Mouse (Mus musculus): ENCODE results near the gene Rpl36a. TPM values are rescaled to one million over a fixed set of nuclear protein-coding genes. Genes with fewer than 3 reads are reported as not detected.
"Not testable (repeated sequence)": the region's sequence is repeated elsewhere in the genome, so short reads cannot be mapped to it uniquely, and the experiment has no call there.

Rpl36a gene
- polyA plus RNA-seq (2012; rRNA removed), result 141 and 203 TPM in 2 replicates

DNA sequence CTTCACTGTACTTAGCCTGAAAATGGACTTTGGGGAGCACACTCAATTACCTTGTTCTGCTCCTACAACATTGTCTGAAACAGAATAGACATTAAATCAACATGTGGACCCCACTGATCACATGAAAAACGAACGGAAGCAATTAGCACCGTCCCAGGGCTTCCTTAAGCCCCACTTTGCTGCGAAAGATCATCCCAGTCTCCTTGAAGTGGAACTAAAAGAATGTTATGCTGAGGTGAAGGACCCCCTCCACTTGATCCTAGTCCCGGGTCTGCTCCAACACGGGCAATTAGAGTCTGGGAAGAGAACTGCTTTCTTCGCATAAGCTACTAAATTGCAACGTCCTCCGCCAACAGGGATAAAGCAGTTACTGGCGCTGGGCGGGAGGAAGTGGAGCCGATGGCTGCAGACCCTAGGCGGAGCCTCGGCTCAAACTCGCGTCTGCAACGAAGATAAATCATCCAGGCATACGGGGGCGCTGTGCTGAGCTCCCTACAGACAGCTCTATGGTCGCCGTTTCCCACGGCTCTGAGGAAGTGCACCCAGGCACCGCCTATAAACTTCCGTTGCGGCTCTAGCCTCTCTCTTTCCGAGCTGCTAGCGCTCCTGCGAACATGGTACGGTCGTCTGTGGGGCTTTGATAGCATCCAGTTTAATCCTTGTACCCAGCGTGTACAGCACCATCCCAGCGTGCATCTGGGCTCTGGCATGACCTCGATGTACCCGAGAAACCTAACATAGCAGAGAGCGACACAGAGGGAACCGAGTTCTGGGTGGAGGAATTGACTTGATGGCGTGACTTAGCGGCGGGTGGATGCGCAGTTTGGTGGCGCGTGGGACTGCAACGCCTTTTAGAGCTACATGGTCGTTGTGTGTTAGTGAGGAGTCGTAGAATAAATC, at the start of gene Rpl36a:
Rpl36a (plus strand) TSS at position 552 of the 900 bp plus-strand sequence.
- WGBS, result 15% methylated on average over 45 of the region's 45 CpGs
- DNase-seq (ENCODE audit: low read depth, low spot score), result peak; percentile 46

DNA sequence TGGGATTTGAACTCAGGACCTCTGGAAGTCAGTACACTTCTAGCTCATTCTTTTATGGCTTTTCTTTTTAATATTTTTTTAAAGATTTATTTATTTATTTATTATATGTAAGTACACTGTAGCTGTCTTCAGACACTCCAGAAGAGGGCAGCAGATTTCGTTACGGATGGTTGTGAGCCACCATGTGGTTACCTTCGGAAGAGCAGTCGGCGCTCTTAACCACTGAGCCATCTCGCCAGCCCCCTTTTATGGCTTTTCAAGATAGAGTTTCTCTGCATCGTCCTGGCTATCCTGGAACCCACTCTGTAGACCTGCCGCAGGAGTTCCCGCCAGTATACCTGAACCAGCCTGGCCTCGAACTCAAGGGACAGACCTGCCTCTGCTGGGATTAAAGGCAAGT, 45.7 kb upstream of the Rpl36a start:
- 66% methylated on average over 10 of the region's 10 CpGs for WGBS
- not testable (repeated sequence) for DNase-seq (ENCODE audit: low read depth, low spot score)

DNA sequence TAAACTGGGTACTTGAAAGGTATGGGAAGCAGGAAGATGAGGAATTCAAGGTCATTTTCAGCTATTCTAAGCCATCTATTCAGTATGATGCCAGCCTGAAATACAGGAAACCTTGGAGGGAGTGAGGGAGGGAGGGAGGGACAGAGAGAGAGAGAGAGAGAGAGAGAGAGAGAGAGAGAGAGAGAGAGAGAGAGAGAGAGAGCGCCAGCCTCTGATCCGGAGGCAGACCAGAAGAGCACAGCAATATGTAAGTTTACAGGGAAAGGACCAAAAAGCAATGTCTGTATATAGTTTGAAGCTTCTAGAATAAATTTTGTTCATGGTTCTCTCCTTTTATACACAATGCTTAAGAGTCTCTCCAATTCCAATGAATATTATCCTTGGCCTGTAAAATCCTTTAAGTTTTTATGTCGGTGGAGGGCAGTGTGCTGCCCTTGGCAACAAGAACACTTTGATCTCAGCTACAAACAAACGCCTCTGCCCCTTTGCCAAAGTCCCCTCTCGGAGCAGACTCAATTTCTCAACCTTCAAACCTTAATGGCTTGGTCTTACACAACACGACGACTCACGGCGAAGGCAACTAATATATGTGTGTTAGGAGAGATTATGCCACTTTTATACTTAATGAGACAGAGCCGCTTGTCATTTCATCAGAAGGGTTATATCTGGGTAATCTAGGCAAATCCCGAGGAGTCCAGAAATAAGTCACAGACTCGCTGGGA, 44.9 kb upstream of the Rpl36a start:
- WGBS, result 15% methylated on average over 12 of the region's 12 CpGs
- DNase-seq (ENCODE audit: low read depth, low spot score), result no peak

DNA sequence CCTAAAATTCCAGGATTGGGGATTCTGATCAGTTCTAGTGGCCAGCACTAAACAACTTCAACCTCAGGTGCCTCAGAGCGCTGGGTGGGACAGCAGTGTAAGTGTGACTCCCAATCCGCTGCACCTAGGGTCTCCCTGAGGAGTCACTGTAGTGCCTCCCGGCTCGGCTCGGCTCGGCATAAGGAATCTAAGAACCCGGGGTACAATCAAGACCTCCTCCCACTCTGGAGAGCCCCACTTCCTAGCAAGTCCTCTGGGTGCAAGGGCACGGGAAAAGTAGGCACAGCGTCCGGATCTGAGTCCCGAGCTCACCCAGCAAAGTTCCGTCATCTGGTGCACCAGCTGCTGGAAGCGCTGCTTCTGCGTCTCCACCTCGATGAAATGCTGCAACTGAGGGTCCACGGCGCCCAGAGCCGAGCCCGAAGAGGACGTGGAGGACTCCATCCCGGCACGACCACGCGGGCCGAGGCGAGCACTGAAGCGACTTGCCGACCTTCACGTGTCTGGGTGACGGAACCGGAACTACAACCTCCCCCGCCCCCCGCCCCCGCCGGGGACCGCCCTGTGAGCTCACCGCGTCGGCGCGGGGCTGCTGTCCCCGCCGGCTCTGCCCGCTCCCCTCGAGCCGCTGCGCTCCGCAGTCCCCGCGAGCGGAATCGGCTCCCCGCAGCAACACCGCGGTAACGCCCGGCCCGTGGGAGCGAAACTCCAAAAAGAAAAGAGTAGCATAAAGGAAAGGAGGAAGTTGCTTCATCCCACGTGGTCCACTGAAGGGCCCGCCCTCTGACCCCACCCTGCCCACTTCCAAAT, 44.1 kb upstream of the Rpl36a start, which contains the start of gene Timm8a1:
Timm8a1 (minus strand) TSS at position 721 of the 810 bp plus-strand sequence.
- 11% methylated on average over 56 of the region's 61 CpGs for WGBS
- no peak for DNase-seq (ENCODE audit: low read depth, low spot score)

DNA sequence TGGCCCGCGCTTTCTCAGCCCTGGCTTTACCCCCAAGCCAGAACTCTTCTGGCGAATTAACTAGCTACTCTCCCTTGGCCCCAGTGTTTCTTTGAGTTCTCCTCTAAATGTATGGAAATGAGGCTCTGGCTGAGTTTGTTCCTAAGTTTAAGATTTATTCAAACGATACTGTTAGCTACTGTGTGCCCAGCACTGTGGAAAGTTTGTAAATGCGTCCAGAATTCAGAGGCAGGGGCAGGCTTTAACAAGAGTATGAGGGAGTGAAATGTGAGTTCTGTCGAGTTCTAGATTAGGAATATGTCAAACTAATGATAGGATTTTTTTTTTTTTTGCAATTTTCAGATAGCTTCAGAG, 43.5 kb upstream of the Rpl36a start:
- 9% methylated on average over 6 of the region's 6 CpGs for WGBS
- no peak for DNase-seq (ENCODE audit: low read depth, low spot score)

DNA sequence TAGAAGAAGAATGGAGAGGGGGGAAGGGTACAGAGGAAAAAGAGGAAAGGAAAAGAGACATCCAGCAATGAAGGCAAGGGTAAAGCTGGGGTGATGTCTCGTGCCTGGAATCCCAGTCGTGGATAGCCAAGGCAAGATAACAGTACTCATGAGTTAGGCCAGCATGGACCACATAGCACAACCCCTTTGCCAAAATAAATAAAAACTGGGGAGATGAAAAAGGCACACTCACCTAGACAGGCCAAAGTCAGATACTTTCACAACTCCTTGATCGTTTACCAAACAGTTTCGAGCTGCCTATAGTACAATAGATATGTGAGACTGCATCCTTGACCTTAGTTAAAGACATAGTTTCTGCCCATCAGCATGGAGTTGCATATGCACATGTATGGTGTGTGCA, 38.1 kb upstream of the Rpl36a start:
- WGBS, result 86% methylated on average over 4 of the region's 4 CpGs
- no peak for DNase-seq (ENCODE audit: low read depth, low spot score)

DNA sequence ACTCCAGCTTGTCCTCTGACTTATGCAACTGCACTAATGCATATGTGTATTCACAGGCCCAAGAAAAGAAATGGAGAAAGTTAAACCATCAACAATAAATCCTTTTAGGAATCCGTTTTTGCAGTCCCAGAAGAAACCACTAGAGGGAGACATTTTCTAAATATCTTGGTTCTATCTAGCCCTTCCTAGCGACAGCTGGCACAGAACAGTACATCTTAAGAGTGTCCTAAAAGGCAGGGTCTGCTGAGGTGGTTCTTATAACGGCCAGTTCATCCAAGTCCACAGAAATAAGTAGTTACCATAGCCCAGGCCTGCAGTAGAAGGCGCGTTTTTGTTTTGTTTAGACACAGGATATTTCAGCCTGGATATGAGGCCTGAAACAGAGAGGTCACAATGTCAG, 34.6 kb upstream of the Rpl36a start:
- DNase-seq (ENCODE audit: low read depth, low spot score), result no peak
- 28% methylated on average over 5 of the region's 5 CpGs for WGBS

DNA sequence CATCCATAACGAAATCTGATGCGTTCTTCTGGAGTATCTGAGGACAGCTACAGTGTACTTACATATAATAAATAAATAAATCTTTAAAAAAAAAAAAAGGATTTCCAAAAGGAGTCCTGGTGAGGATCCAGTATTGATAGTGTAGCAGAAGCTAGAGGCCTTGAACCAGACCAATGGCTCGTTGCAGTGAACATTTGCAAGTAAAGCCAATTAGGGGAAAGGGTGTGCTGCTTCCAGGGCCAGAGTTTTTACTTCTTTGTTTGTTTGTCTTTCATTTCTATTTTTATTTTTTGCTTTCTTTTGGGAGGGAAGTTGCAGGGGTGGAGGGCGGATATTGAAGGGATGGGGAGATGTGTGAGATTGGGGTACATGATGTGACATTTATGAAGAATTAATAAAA, 32.1 kb upstream of the Rpl36a start:
- no peak for DNase-seq (ENCODE audit: low read depth, low spot score)
- 80% methylated on average over 4 of the region's 4 CpGs for WGBS

DNA sequence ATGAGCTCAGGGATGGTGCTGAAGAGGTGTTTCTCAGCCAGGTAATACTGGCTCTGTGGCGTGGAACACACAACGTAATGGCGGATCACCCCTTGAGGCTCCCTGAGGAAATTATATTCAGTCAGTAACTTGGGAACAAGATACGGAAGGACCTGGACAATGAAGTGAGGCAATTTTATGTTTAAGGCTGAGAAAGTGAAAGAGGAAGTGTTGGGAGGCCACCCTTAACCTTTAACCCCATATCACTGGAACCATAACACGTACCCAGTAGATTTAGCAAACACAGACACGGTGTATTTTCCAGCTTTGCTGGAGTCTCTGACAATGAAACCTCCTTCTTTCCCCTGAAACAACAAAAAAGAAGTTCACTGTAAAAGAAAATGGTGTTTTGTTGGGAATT, 31.0 kb upstream of the Rpl36a start:
- DNase-seq (ENCODE audit: low read depth, low spot score), result no peak
- WGBS, result 45% methylated on average over 6 of the region's 6 CpGs

DNA sequence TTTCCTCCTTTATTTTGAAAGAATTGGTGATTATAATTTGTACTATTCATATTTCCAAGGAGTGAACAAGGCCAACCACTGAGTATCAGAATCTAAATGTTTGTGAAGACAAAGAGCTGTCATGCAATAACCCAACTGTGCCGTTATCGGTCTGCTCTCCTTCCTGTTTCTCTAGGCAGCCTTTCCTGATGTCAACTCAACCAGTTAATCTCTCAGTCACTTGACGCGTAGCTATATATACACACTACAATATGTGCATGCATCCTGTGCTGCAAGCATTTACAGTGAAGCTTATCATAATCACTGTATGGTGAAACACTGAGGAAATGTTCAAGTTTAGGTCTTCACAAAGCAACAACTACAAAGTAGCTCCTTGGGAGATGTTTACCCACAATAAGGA, 21.1 kb upstream of the Rpl36a start:
- no peak for DNase-seq (ENCODE audit: low read depth, low spot score)
- 80% methylated on average over 4 of the region's 4 CpGs for WGBS

DNA sequence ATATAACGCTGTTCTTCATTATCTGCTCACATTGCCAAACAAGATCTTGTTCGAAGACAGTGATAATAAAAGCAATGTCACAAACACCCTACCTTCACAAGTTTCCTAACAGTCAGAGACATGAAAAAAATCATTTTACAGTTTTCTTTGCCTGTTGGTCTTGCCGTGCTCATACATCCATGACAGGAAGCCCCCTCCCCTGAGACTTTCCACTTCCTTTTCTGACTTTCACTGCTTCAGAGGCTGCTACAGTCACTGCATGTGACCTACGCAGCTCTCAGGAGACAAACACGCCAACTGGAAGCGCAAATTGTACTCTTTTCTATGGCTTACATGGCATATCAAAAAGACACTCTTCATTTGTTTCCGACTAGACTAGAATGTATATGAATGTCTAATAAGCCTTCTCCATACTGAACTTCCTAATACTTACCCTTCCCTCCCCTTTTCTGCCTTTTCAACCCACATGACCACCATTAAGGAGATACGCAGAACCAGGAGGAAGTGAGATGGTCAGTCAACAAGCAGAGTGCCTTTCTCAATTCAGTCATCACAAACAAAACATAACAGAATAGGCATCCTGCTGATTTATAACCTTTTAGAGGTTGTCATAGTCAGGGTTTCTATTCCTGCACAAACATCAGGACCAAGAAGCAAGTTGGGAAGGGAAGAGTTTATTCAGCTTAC, 18.8 kb upstream of the Rpl36a start:
- 75% methylated on average over 8 of the region's 8 CpGs for WGBS
- no peak for DNase-seq (ENCODE audit: low read depth, low spot score)

DNA sequence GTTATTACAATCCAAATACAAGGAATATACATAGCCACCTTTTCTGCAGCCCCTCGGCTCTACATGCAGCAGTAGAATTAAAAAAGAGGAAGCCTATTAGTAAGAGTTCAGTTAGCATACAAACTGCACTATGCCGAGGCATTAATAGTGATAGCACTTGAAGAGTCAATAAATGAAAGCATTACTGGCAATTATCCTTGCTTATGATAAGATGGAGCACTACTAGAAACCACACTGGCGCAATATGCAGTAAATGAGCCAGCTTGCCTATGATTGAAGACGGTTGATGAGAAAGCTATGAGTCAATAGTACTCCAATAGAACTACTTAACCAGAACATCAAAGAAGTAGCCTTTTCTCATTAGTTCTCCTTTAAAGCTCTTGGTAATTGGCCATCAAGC, 7.6 kb upstream of the Rpl36a start:
- DNase-seq (ENCODE audit: low read depth, low spot score), result no peak
- 83% methylated on average over 4 of the region's 4 CpGs for WGBS

DNA sequence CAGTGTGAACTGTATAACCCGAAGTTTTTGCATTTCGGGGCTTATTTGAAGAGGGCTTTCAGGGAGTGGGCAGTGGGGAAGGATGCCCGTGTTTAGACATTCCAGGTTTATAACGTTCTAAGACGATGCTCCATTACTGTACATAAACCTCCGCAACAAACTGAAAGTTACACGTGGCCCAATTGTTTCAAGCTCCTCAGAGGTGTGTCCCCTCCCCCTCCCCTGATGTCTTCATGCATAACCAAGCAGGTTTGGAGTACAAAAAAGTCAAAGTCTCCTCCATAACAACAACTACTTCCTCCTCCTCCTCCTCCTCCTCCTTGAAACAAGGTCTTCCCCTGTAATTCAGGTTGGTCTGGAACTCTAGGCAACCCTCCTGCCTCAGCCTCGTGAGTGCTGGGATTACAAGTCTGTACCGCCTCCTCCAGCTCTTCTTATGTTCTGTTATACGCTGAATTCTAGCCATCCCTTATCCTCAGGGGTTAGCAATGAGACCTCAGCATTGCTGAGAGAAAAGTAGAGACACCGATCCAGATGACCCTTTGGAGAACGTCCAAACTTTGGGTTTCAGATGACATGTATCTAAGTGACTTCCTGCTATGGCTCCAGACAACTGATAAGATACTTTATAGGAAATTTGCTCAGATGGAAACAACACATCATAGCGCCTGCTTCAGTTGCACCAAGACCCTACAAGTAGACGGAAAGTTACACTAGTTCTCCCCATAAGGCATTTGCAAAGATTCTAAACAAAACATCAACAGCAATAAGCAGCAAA, 4.7 kb upstream of the Rpl36a start:
- DNase-seq (ENCODE audit: low read depth, low spot score), result no peak
- WGBS, result 81% methylated on average over 14 of the region's 14 CpGs

DNA sequence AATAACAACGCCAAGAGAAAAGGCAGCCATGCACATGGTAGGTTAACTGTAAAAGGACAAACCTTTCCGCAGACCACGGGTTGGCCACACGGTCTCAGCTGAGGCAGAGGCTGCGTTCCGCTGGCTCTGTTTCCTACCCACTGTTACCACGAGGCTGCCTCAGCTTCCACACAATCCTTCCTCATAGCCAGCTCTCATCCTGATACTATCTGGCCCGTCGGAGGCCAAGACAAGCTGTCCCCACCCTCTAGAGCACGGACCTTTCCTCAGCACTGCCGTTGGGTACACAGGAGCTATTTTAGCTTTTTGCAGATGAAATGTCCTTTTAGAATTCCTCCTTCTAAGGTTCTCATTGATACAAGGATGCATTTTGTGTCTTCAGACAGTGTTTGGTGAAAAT, 3.2 kb upstream of the Rpl36a start:
- DNase-seq (ENCODE audit: low read depth, low spot score), result no peak
- WGBS, result 76% methylated on average over 11 of the region's 11 CpGs

DNA sequence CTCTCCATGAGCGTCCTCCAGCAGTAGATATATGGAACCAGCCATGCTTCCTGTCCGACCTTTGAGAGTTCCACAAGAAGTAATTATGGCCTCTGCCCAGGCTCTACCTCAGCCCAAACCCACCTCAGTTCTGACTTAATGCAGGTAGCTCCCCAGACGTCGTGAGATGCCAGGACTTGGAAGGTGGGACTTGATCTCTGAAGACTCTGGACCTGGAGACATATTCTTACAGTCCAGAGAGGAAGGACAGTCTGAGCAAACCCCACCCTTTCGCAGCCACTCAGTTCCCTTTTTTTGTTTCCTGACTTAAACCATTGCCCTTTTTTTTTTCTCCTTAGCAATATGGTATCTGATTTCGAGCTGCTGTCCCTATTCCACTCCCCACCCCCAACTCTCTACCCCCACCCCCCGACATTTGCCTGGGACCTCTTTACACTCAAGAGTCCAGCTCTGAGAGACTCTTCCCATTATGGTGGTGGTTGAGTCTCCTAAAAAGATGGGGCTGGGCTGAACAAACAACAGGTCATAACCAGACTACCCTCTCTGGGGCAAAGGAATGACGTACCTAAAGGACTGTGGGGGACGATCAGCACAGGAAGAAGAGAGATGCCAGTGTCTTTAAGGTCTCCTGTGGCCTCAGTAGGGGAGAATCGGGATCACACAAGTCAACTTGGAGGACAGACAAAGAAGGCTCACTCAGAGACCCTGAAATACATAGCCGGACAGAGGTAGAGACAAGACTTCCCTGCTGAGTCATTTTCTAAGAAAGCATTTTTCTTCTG, 2.4 kb upstream of the Rpl36a start, which contains the start of gene Btk:
Btk (minus strand) TSS at position 683 of the 782 bp plus-strand sequence.
- WGBS, result 75% methylated on average over 11 of the region's 11 CpGs
- no peak for DNase-seq (ENCODE audit: low read depth, low spot score)

DNA sequence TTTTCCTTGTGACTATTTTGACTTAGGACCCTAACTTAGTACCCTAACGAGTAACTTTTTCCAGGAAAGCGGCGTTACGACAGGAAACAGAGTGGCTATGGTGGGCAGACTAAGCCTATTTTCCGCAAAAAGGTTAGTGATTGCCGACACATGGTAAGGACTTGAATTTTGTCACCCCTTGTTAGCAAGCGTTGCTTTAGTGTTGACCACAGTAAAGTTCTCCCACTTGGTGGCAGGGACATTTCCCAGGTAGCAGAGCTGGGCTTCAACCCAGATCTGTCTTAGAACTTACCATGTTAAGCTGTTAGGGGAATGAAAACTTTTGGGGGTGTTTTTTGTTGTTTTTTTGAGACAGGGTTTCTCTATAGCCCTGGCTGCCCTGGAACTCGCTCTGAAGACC, 993 bp downstream of the Rpl36a start:
- no peak for DNase-seq (ENCODE audit: low read depth, low spot score)
- 35% methylated on average over 8 of the region's 8 CpGs for WGBS

DNA sequence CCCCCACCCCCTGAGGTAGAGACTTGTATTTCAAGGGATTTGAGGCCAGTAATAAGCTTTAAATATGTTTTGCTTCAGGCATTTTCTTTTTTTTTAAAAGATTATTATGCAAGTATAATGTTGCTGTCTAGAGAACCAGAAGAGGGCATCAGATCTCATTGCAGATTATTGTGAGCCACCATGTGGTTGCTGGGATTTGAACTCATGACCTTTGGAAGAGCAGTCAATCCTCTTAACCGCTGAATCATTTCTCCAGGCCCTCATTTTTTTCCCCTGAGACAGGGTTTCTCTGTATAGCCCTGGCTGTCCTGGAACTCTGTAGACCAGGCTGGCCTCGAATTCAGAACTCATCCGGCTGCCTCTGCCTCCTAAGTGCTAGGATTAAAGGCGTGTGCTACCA, 2.8 kb downstream of the Rpl36a start:
- 76% methylated on average over 4 of the region's 4 CpGs for WGBS
- DNase-seq (ENCODE audit: low read depth, low spot score), result no peak

DNA sequence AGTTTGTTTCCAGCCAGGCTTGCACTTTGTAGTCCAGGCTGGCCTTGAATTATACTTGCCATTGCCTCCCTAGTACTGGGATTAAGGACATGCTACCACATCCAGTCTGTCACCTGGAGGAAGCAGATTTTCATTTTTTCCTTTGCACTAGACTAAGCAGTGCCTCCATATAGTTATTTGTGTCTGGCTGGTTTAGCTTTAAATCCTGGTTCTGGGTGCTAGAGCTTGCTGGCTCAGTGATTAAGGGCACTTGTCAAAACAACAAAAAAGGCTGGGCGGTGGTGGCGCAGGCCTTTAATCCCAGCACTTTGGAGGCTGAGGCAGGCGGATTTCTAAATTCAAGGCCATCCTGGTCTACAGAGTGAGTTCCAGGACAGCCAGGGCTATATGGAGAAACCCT, 3.5 kb downstream of the Rpl36a start:
- no peak for DNase-seq (ENCODE audit: low read depth, low spot score)
- WGBS, result 74% methylated on average over 3 of the region's 3 CpGs

Data from large intestine, adult 2 months (tissue).